Mouse (Mus musculus) limb, embryonic 15.5 days (tissue): ENCODE measurements around the gene Rbmx2. TPM values are rescaled to one million over a fixed set of nuclear protein-coding genes. Genes with fewer than 3 reads are reported as not detected.

Source experiments
- polyA plus RNA-seq: library from polyadenylated mRNA; unstranded; fragments of >200 nt; fragmentation: Nextera tagmentation; extraction: Ambion mirVana; gene quantifications from 2 replicates; pipeline ENCODE4 v1.2.1, GENCODE M21; 2015

Rbmx2 gene
- polyA plus RNA-seq, 1 experiment from 2014 or later = 17.4 TPM

Other genes with a start within 250 kb of the Rbmx2 start
- gene Elf4, start 231.9 kb upstream of the Rbmx2 start, polyA plus RNA-seq = 8.1 and 8.7 TPM in 2 replicates
- gene Aifm1, start 181.4 kb upstream of the Rbmx2 start, polyA plus RNA-seq = 55.3 and 59.3 TPM in 2 replicates
- gene Rab33a, start 175.7 kb upstream of the Rbmx2 start, polyA plus RNA-seq = 2.4 and 4.5 TPM in 2 replicates
- 9.0 and 9.5 TPM in 2 replicates for gene Zfp280c, start 100.5 kb upstream of the Rbmx2 start, polyA plus RNA-seq
- 16.2 and 16.3 TPM in 2 replicates for gene Slc25a14, start 71.6 kb upstream of the Rbmx2 start, polyA plus RNA-seq
- not detected in 2 replicates for gene Gpr119, start 20.5 kb upstream of the Rbmx2 start, polyA plus RNA-seq
- not detected in 2 replicates for gene Gm595, start 182.7 kb downstream of the Rbmx2 start, polyA plus RNA-seq